Mouse (Mus musculus): ENCODE results near the gene Fam71f2.

Fam71f2 gene

DNA sequence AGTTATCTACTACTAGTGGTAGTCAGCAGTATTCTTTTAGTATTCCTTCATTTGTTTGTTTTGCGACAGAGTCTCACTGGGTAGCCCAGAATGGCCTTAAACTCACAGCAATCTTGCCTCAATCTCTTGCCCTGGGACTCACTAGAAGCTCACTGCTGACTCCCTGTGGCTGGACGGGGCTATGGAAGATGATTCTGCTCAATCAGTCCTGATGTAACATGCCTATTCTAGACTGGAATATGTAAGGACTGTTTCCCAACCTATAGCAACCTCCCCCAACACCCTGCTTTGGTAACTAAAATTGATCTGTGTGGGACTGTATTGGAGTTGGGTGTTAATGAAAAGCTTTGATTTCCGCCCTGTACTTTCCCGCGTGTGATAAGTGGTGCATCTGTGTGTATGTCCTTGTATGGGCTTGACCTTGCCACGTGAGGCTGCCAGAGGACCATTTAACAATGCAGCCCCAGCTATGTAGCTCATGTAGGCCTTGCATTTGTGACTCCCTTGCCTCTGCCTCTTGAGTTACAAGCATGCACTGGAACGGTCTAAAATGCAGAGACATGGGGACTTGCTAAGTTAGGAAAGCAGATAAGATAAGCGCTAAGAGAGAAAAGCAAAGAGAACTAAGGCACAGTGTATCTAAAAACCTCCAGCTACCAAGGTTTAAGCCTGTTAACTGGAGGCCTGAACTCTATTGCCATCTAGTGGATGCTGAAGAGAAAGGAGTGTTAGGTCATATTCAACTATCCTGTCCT lies 703 bp upstream of the Fam71f2 start:
- peak; percentile 39 for DNase-seq (ENCODE audit: extremely low spot score, low spot score)

DNA sequence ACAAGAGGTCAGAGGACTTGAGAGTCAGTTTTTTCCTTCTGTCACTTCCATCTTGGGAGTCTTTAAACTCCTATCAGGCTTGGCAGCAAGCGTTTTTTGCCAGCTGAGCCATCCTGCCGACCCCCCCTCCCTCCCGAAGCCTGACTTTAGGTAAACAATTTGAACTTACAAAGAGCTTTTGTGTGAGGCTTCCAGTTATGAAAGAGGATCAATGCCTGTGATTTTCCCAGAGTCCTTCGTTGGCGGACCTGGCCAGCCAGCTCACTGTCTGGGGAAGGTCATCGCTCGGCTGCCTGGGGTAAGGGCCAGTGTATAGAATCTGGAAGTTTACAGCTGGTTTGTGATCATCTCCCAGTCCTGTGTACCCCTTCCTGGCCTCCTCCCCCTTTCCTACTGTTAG lies 1.3 kb downstream of the Fam71f2 start:
- DNase-seq (ENCODE audit: extremely low spot score, low spot score), result no peak

DNA sequence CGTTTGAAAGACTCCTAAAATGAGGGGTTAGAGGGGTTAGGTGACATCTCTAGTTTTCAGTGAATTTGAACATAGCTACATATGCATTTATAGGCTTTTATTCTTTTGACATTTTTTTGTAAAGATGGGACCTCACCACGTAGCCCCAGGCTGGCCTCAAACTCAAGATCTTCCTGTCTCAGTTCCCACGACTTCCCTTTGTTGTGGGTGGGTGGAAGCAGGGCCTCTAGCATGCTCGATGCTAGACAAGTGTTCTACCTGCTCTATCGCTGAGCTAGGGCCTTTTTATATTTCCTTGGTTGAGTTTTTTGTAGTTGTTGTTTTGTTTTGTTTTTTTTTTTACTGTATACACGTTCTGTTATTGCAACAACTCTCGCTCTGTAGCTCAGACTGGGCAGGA lies 7.5 kb downstream of the Fam71f2 start:
- DNase-seq (ENCODE audit: extremely low spot score, low spot score), result no peak

GRCm38 (mm10) chr6:29287481-29287880 lies 8.1 kb downstream of the Fam71f2 start:
- DNase-seq (ENCODE audit: extremely low spot score, low spot score), result no peak

- DNase-seq (ENCODE audit: extremely low spot score, low spot score), result no peak
Measured at GRCm38 (mm10) chr6:29287944-29288343, 8.6 kb downstream of the Fam71f2 start.

DNA sequence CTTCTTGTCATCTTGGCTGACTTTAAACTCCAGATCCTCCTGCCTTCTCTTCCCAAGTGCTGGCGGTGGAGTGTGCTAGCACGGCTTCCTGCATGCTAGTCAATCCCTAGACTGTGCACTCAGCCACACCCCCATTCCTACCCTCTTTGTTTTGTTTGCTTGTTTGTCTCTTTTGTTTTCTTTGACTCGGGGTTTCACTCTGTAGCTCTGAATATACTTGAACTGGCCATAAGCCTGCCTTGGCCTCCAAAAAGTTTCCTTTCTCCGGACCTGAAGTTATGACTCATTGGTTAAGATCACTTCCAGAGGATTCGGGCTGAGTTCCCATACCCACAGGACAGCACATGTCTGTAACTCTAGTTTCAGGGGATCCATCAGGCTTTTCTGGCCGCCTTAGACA lies 9.3 kb downstream of the Fam71f2 start:
- DNase-seq (ENCODE audit: extremely low spot score, low spot score), result no peak

GRCm38 (mm10) chr6:29299112-29299511 lies 19.7 kb downstream of the Fam71f2 start:
- no peak for DNase-seq (ENCODE audit: extremely low spot score, low spot score)

- no peak for DNase-seq (ENCODE audit: extremely low spot score, low spot score)
Measured at GRCm38 (mm10) chr6:29303251-29303650, 23.9 kb downstream of the Fam71f2 start.

DNA sequence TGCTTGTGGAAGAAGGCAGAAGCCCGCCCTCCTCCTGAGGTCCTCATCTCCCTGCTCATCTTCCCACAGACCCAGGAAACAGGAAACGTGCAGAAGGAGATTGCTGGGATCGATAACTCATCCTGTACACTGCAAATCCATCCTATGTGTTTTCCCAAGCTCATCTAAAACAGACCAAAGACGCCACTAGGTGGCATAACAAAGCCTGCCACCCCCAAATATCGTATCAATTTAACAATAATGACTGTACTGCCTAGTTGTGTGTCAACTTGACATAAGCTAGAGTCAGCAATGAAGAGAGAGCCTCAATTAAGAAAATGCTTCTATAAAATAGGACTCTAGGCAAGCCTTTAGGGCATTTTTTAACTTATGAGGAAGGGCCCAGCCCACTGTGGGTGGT lies 24.3 kb downstream of the Fam71f2 start:
- DNase-seq (ENCODE audit: extremely low spot score, low spot score), result no peak

DNA sequence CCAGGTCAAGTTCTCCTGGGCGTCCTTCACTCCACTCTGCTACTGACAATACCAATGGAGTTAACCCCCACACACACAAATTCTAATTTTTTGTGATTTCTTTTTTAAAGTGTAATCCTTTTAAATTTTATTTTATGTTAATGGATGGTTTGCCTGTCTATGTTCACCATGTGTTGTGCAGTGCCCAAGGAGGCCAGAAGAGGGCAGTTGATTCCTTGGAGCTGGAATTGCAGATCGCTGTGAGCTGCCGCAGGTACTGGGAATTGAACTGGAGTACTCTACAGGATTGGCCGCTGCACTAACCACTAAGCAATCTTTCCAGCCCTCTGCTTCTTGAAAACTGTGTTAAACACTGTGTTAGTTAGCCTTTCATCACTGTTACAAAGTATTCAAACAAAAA lies 26.1 kb downstream of the Fam71f2 start:
- DNase-seq (ENCODE audit: extremely low spot score, low spot score), result no peak

DNA sequence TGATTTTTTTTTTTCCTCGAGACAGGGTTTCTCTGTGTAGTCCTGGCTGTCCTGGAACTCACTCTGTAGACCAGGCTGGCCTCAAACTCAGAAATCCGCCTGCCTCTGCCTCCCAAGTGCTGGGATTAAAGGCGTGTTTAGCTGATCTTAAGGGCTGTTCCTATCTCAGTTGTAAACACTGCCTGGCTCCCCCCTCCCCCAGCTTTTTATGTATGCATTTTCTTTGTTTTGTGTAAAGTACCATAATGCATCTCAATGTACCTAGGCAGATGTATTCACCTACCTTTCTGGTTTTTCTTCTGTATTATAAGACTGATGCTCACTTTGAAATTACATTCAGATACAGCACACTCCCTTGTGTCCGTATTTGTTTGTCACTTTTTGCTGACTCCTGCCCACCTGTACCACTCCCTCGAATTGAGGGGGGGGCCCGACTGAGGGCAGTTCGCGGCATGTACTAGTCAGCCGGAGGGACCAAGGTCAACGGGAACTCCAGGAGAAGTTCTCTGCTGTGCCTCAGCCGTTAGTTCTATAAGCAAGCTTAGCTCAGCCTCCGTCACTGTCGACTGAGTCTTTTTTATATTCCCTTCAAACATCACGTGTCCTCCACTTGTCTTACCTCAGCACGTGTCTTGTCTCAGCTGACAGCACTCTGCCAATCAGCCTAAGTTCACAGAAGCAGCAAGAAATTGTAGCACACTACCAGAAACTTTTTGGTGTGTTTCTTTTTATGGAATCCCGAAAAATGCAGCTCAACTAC lies 29.6 kb downstream of the Fam71f2 start:
- DNase-seq (ENCODE audit: extremely low spot score, low spot score), result no peak

DNA sequence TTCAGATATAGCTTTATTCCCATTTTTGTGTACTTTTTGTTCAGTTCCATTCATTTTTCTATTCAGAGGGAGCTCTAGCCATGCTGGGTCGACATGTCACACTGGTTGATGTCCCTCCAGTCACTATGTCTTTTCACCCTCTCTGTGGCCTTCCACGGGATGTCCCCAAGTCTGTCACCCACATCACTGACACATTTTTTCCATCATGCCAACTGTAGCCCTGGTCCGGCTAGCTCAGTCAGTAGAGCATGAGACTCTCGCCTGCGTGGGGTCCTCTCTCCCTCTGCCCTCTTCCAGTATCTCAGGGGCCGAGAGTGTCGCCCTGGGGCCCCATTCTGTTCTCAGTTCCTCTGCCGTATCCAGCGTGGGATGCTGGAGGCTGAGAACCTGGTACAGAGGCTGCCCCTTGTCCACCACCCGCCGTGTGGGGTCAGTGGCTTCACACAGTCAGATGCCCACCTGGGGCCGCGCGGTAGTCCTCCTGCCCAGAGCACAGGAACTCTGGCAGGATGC lies 34.4 kb downstream of the Fam71f2 start:
- no peak for DNase-seq (ENCODE audit: extremely low spot score, low spot score)

DNA sequence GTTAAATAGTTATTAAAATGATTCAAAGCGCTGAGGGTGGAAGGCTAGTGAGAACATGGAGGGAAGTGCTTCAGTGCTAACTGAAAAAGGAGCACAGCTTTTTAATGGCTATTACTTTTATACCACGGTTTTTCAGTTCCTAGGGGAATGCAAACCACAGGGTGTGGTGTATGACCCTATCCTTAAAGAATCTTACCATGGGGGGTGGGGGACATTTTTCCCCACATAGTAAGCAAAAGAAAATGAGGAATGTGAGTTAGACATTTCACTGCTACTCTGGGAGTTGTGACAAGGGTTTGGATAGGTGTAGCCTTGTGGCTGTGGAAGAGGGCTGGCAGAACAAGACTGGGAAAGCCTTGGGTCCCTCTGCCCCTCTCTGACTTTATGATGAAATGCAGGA lies 37.9 kb downstream of the Fam71f2 start:
- DNase-seq (ENCODE audit: extremely low spot score, low spot score), result no peak

GRCm38 (mm10) chr6:29317941-29318340 lies 38.5 kb downstream of the Fam71f2 start:
- DNase-seq (ENCODE audit: extremely low spot score, low spot score), result no peak

- peak; percentile 17 for DNase-seq (ENCODE audit: extremely low spot score, low spot score)
Measured at GRCm38 (mm10) chr6:29318879-29319278, 39.5 kb downstream of the Fam71f2 start, which contains the start of gene Fam71f1. Fam71f1 (plus strand) TSS chr6:29319140.

DNA sequence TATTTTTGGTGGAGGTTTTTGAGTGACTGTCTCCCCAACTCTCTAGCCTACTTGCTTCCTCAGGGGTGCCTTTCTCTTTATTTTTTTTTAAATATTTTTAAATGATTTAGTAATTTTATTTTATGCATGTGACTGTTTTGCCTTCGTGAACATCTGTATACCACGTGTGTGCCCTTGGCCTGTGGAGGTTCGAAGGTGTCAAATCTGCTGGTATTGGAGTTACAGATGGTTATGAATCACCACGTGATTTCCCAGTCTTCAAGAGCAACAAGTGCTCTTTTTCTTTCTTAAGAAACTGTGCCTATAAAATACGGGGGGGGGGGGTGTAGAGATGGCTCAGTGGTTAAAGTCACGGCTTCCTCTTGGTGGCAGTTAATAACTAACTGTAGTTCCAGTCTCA lies 42.2 kb downstream of the Fam71f2 start:
- no peak for DNase-seq (ENCODE audit: extremely low spot score, low spot score)

- no peak for DNase-seq (ENCODE audit: extremely low spot score, low spot score)
Measured at GRCm38 (mm10) chr6:29322147-29322546, 42.8 kb downstream of the Fam71f2 start.

DNA sequence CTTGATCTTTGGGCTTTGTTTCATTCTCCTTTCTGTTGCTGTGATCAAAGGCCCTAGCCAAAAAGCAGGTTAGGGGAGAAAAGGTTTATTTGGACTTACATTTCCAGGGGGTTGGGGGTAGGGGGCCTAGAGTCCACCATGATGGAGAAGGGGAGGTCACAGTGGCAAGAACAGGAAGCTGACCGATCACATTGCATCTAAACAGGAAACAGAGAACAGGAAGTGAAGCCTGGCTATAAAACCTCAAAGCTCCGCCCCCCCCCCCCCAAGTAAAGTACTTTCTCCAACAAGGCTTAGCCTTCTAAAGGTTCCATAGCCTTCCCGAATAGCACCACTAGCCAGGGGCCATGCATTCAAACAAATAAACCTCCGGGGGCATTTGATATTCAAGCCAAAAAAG lies 43.3 kb downstream of the Fam71f2 start:
- DNase-seq (ENCODE audit: extremely low spot score, low spot score), result no peak

DNA sequence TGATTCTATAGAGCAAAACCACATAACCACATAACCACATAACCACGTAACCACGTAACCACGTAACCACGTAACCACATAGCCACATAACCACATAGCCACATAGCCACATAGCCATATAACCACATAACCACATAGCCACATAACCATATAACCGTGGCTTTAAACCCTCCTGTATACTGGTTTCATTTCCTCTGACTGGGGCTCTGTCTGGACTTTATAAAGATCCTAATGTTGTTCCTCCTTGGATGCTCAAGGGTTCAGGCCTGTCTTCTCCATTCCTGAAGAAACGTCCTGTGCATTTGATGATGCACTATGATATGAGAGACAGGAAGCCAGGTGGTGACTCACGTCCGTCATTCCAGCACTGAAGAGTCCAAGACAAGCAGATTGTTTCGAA lies 47.6 kb downstream of the Fam71f2 start:
- no peak for DNase-seq (ENCODE audit: extremely low spot score, low spot score)

DNA sequence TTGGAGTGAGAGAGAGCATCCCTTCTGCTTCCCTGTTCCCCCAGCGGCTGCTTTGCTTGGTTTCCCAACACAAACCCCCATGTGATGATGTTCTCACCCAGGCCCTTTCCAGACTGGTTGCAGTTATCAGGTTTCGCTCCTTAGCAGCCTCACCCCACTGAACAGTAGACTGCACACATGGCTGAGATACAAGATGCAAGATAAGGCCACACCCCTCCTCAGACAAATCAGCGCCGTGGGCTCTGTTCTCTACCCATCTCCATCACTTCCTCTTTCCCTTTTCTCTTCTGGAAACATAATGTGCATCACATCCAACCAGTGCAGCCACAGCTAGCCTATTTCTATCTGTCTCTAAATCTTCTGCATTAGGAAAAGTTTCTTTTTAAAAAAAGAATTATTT lies 50.1 kb downstream of the Fam71f2 start:
- DNase-seq (ENCODE audit: extremely low spot score, low spot score), result no peak

Data from neural tube, embryonic 10.5 days (tissue).